ENCODE assay signal across 23 mouse cellular contexts in the genomic region with DNA sequence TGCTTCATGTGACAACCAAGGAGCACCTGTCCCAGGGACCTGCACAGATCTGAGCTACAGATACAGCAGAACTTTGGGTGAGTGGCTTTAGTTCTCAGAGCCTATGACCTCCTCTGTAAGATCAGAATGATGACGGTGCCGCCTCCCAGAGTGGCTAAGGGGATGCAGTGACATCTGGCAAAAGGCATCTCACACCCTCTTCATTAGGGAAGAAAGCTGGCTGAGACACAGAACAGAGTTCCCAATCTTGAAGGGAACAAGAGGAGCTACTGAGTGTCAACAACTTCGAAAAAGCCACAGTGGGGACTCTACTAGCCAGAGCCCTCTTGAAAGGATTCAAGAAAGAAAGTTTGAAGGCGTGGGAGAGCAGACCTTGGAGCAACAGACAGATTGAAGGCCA.
DNase-seq lines count a peak whose midpoint lies in the region; ATAC-seq lines count a peak whose summit lies in the region.
"Had no signal": no experiment of that assay in that cellular context is flagged by ENCODE, and none has a peak within 500 bp of the region (broad histone marks: within the 10 kb centered on the region; RNA-seq: fewer than 3 reads in every experiment).

No protein-coding gene starts in this region.

- H3K4me2 ChIP-seq in heart, embryonic 11.5 days = no peak overlapping the region
- H3K4me2 ChIP-seq in heart, embryonic 14.5 days (ENCODE audit: low read length) = peak overlapping the region; percentile 11; the same call in 1 of the 2 replicates
- no peak overlapping the region for H3K4me2 ChIP-seq in lung, embryonic 16.5 days (ENCODE audit: low read depth, low read length)
- H3K4me2 ChIP-seq: forebrain, embryonic 13.5 days; heart, embryonic 15.5 days; hindbrain, embryonic 12.5 days; hindbrain, embryonic 15.5 days had no signal

- ATAC-seq in heart, embryonic 11.5 days (replicated peaks; ENCODE audit: insufficient number of reproducible peaks, low FRiP score, low TSS enrichment) = no peak
- ATAC-seq in heart, embryonic 14.5 days (ENCODE audit: insufficient number of reproducible peaks, insufficient read depth, low FRiP score, low read depth) = no peak
- ATAC-seq in lung, embryonic 16.5 days (ENCODE audit: low read depth) = peak; percentile 24; the same call in 1 of the 2 replicates
- ATAC-seq: activated CD4-positive, CD25-positive, alpha-beta regulatory T cell, adult 4 months; forebrain, embryonic 13.5 days; forebrain, embryonic 16.5 days had no signal

- H3K9me3 ChIP-seq in heart, embryonic 10.5 days = no peaks in the 10 kb centered on the region
- no peaks in the 10 kb centered on the region for H3K9me3 ChIP-seq in heart, embryonic 11.5 days (replicated peaks; ENCODE audit: control insufficient read depth, low read length)
- H3K9me3 ChIP-seq in heart, embryonic 14.5 days (ENCODE audit: control insufficient read depth, low read length) = no peaks in the 10 kb centered on the region
- H3K9me3 ChIP-seq in lung, embryonic 16.5 days (ENCODE audit: control insufficient read depth, low read length) = no peaks in the 10 kb centered on the region
- H3K9me3 ChIP-seq: forebrain, embryonic 10.5 days; forebrain, embryonic 13.5 days; heart, embryonic 15.5 days; hindbrain, embryonic 12.5 days; hindbrain, embryonic 15.5 days had no signal

- intact Hi-C loops in left cerebral cortex, postnatal 4 days (cut with DNase I) = no loop called here

- no peak for DNase-seq in heart, embryonic 10.5 days (ENCODE audit: low spot score)
- no peak for DNase-seq in heart, adult 11 months
- DNase-seq in lung, adult 18-20 months = no peak
- peak; percentile 73 for DNase-seq in lung, postnatal 10 days
- DNase-seq in left cerebral cortex, postnatal 4 days = no peak
- DNase-seq: adrenal gland, adult 8-10 months; adrenal gland, postnatal 25 days; cerebellum, adult 18-20 months; cerebellum, adult 9-10 months; cerebellum, postnatal 14 days; gastrocnemius, postnatal 10 days; gastrocnemius, postnatal 36 days; heart, postnatal 14 days had no signal

- H3K36me3 ChIP-seq in heart, embryonic 10.5 days = no peaks in the 10 kb centered on the region
- H3K36me3 ChIP-seq in heart, embryonic 11.5 days (ENCODE audit: control insufficient read depth, insufficient read depth, low read length) = no peaks in the 10 kb centered on the region
- no peaks in the 10 kb centered on the region for H3K36me3 ChIP-seq in heart, embryonic 14.5 days (ENCODE audit: control insufficient read depth, insufficient read depth, low read length)
- no peaks in the 10 kb centered on the region for H3K36me3 ChIP-seq in lung, embryonic 16.5 days (ENCODE audit: control insufficient read depth, insufficient read depth, low read length)
- H3K36me3 ChIP-seq: forebrain, embryonic 10.5 days; heart, embryonic 15.5 days; hindbrain, embryonic 12.5 days; hindbrain, embryonic 15.5 days had no signal

- peaks cover 18% of the 10 kb centered on the region for H3K27me3 ChIP-seq in heart, embryonic 10.5 days (ENCODE audit: insufficient read depth, poor library complexity, severe bottlenecking)
- H3K27me3 ChIP-seq in heart, embryonic 11.5 days (ENCODE audit: control insufficient read depth, insufficient read depth, low read length) = peaks cover 2% of the 10 kb centered on the region; the same call in 1 of the 2 replicates
- H3K27me3 ChIP-seq in heart, embryonic 14.5 days (ENCODE audit: control insufficient read depth, insufficient read depth, low read length) = no peaks in the 10 kb centered on the region
- no peaks in the 10 kb centered on the region for H3K27me3 ChIP-seq in lung, embryonic 16.5 days (ENCODE audit: control insufficient read depth, insufficient read depth, low read depth, low read length)
- H3K27me3 ChIP-seq: forebrain, embryonic 13.5 days; heart, embryonic 15.5 days; hindbrain, embryonic 12.5 days had no signal

- WGBS in heart, embryonic 10.5 days = 31% methylated on average over 4 of the region's 4 CpGs
- WGBS in heart, embryonic 11.5 days (ENCODE audit: insufficient replicate concordance) = 31% methylated on average over 4 of the region's 4 CpGs
- WGBS in heart, embryonic 14.5 days = 25% methylated on average over 4 of the region's 4 CpGs
- WGBS in lung, embryonic 16.5 days = 38% methylated on average over 4 of the region's 4 CpGs

- no peak overlapping the region for H3K9ac ChIP-seq in heart, embryonic 11.5 days (ENCODE audit: low read depth, low read length)
- no peak overlapping the region for H3K9ac ChIP-seq in heart, embryonic 14.5 days (ENCODE audit: low read length)
- H3K9ac ChIP-seq in lung, embryonic 16.5 days (ENCODE audit: low read length) = no peak overlapping the region
- H3K9ac ChIP-seq: forebrain, embryonic 13.5 days; heart, embryonic 15.5 days; hindbrain, embryonic 12.5 days; hindbrain, embryonic 15.5 days had no signal

- no peak overlapping the region for H3K4me3 ChIP-seq in heart, embryonic 10.5 days
- no peak overlapping the region for H3K4me3 ChIP-seq in heart, embryonic 11.5 days (ENCODE audit: low read depth, low read length)
- H3K4me3 ChIP-seq in heart, embryonic 14.5 days (ENCODE audit: control insufficient read depth in 1 of 2, insufficient read depth in 1 of 2, low read depth in 1 of 2, low read length in 2 of 2) = no peak overlapping the region
- H3K4me3 ChIP-seq in lung, embryonic 16.5 days (ENCODE audit: low read length) = no peak overlapping the region
- H3K4me3 ChIP-seq: forebrain, embryonic 10.5 days; forebrain, embryonic 13.5 days; heart, embryonic 15.5 days; hindbrain, embryonic 12.5 days; hindbrain, embryonic 15.5 days had no signal

- H3K4me1 ChIP-seq in heart, embryonic 10.5 days = peaks cover 66% of the 10 kb centered on the region
- peaks cover 19% of the 10 kb centered on the region for H3K4me1 ChIP-seq in heart, embryonic 11.5 days (ENCODE audit: control insufficient read depth, insufficient read depth, low read length)
- H3K4me1 ChIP-seq in heart, embryonic 14.5 days (ENCODE audit: control insufficient read depth in 2 of 2, insufficient read depth in 2 of 2, low read length in 2 of 2) = peaks cover 27 to 34% of the 10 kb centered on the region in 2 experiments
- H3K4me1 ChIP-seq in lung, embryonic 16.5 days (replicated peaks; ENCODE audit: control insufficient read depth, insufficient read depth, low read length) = peaks cover 16% of the 10 kb centered on the region
- H3K4me1 ChIP-seq: forebrain, embryonic 13.5 days had no signal

- H3K27ac ChIP-seq in heart, embryonic 10.5 days = peak overlapping the region; percentile 47; the same call in 1 of the 2 replicates
- no peak overlapping the region for H3K27ac ChIP-seq in heart, embryonic 11.5 days (ENCODE audit: low read depth, low read length)
- peak overlapping the region in 1 of 2 experiments; percentile 50; a peak in 3 of 4 replicates for H3K27ac ChIP-seq in heart, embryonic 14.5 days (replicated peaks in 1 of 2; ENCODE audit: control insufficient read depth in 1 of 2, insufficient read depth in 1 of 2, low read depth in 2 of 2, low read length in 2 of 2)
- no peak overlapping the region for H3K27ac ChIP-seq in lung, embryonic 16.5 days (ENCODE audit: low read length)
- H3K27ac ChIP-seq: forebrain, embryonic 10.5 days; forebrain, embryonic 13.5 days; heart, embryonic 15.5 days; hindbrain, embryonic 12.5 days; hindbrain, embryonic 15.5 days had no signal
